Mouse (Mus musculus) heart, embryonic 10.5 days (tissue): Measurements from ENCODE around the gene Cct4. TPM values are rescaled to one million over a fixed set of nuclear protein-coding genes. Genes with fewer than 3 reads are reported as not detected.

ENCODE experiments used
- DNase-seq: peaks from one replicate; pipeline ENCODE4 v3.0.0-alpha.2; 2017; ENCODE audit warnings: low spot score
- H3K27ac ChIP-seq: fragments of 300-500 bp; sonication (generic); 2 replicates; pipeline ENCODE4 v1.5.1; 2016; ENCODE audit warnings: mild to moderate bottlenecking
- H3K27me3 ChIP-seq: fragments of 300-500 bp; sonication (generic); 2 replicates; pipeline ENCODE4 v1.6.1; 2016; ENCODE audit warnings: mild to moderate bottlenecking; ENCODE audit not compliant: poor library complexity, insufficient read depth, severe bottlenecking
- H3K36me3 ChIP-seq: fragments of 300-500 bp; sonication (generic); 2 replicates; pipeline ENCODE4 v1.6.1; 2016; ENCODE audit warnings: mild to moderate bottlenecking, moderate library complexity
- H3K4me1 ChIP-seq: fragments of 300-500 bp; sonication (generic); 2 replicates; pipeline ENCODE4 v1.6.1; 2016; ENCODE audit warnings: mild to moderate bottlenecking
- H3K4me3 ChIP-seq: fragments of 300-500 bp; sonication (generic); 2 replicates; pipeline ENCODE4 v1.5.1; 2016; ENCODE audit warnings: mild to moderate bottlenecking, moderate library complexity
- H3K9me3 ChIP-seq: fragments of 300-500 bp; sonication (generic); 2 replicates; pipeline ENCODE4 v1.6.1; 2016; ENCODE audit warnings: mild to moderate bottlenecking, moderate library complexity
- WGBS: fragments of 180-500 bp; shearing (Covaris S2); methylation state at CpG from one replicate; pipeline ENCODE4 v1.1.7; 2016; 5-methylcytosine and 5-hydroxymethylcytosine counted together
- polyA plus RNA-seq: library from polyadenylated mRNA; unstranded; fragments of >200 nt; fragmentation: Nextera tagmentation; extraction: Ambion mirVana; gene quantifications from 2 replicates; pipeline ENCODE4 v1.2.1, GENCODE M21; 2016

The Cct4 gene
- polyA plus RNA-seq, 1 experiment from 2014 or later = 340 TPM

GRCm38 (mm10) chr11:22989786-22990185 is 533 bp upstream of the Cct4 start:
- peak overlapping the region; percentile 99 for H3K27ac ChIP-seq
- no peaks in the 10 kb centered on the region for H3K27me3 ChIP-seq
- H3K4me1 ChIP-seq = peaks cover 10% of the 10 kb centered on the region
- H3K36me3 ChIP-seq = peaks cover 17% of the 10 kb centered on the region
- DNase-seq = no peak
- no peaks in the 10 kb centered on the region for H3K9me3 ChIP-seq
- WGBS = 48% methylated on average over 1 of the region's 1 CpGs
- H3K4me3 ChIP-seq = peak overlapping the region; percentile 98

- peak overlapping the region; percentile 98 for H3K4me3 ChIP-seq
- no peaks in the 10 kb centered on the region for H3K9me3 ChIP-seq
- peaks cover 10% of the 10 kb centered on the region for H3K4me1 ChIP-seq
- DNase-seq = no peak
- peak overlapping the region; percentile 99 for H3K27ac ChIP-seq
- 9% methylated on average over 14 of the region's 14 CpGs for WGBS
- H3K36me3 ChIP-seq = peaks cover 33% of the 10 kb centered on the region
- no peaks in the 10 kb centered on the region for H3K27me3 ChIP-seq
Measured at GRCm38 (mm10) chr11:22991218-22991835, 1.0 kb downstream of the Cct4 start.

GRCm38 (mm10) chr11:22994271-22994670 is 4.0 kb downstream of the Cct4 start:
- Histone ChIP-seq H3K27ac (no peak overlapping the region), H3K36me3 (peaks cover 62% of the 10 kb centered on the region), H3K4me1 (peaks cover 10% of the 10 kb centered on the region), H3K27me3 (no peaks in the 10 kb centered on the region), H3K4me3 (no peak overlapping the region), H3K9me3 (no peaks in the 10 kb centered on the region)
- no peak for DNase-seq
- WGBS = 91% methylated on average over 2 of the region's 2 CpGs

GRCm38 (mm10) chr11:22995461-22995860 is 5.1 kb downstream of the Cct4 start:
- Histone ChIP-seq H3K9me3 (no peaks in the 10 kb centered on the region), H3K27ac (no peak overlapping the region), H3K27me3 (no peaks in the 10 kb centered on the region), H3K4me1 (peaks cover 10% of the 10 kb centered on the region), H3K36me3 (peaks cover 74% of the 10 kb centered on the region), H3K4me3 (no peak overlapping the region)
- WGBS = 95% methylated on average over 4 of the region's 4 CpGs
- no peak for DNase-seq

- no peak for DNase-seq
- no peaks in the 10 kb centered on the region for H3K27me3 ChIP-seq
- 67% methylated on average over 1 of the region's 1 CpGs for WGBS
- no peaks in the 10 kb centered on the region for H3K4me1 ChIP-seq
- no peak overlapping the region for H3K4me3 ChIP-seq
- no peak overlapping the region for H3K27ac ChIP-seq
- H3K9me3 ChIP-seq = no peaks in the 10 kb centered on the region
- H3K36me3 ChIP-seq = peaks cover 99% of the 10 kb centered on the region
Measured at GRCm38 (mm10) chr11:22998308-22998707, 8.0 kb downstream of the Cct4 start.

- Histone ChIP-seq H3K27me3 (no peaks in the 10 kb centered on the region), H3K4me1 (0 out of 2 replicates have a peak, but pooled peaks cover 4% of the 10 kb centered on the region), H3K4me3 (no peak overlapping the region), H3K27ac (no peak overlapping the region), H3K9me3 (no peaks in the 10 kb centered on the region), H3K36me3 (peaks cover 50% of the 10 kb centered on the region)
- DNase-seq = no peak
- WGBS = 89% methylated on average over 1 of the region's 1 CpGs
Measured at GRCm38 (mm10) chr11:23005276-23005675, 15.0 kb downstream of the Cct4 start.

- WGBS = 8% methylated on average over 6 of the region's 6 CpGs
- DNase-seq = no peak
- H3K9me3 ChIP-seq = no peaks in the 10 kb centered on the region
Measured at GRCm38 (mm10) chr11:23007166-23007480, 16.8 kb downstream of the Cct4 start.

GRCm38 (mm10) chr11:23007481-23008180 is 17.3 kb downstream of the Cct4 start, which contains the start of gene Fam161a:
Fam161a (plus strand) TSS chr11:23007531.
- no peaks in the 10 kb centered on the region for H3K27me3 ChIP-seq
- peaks cover 27% of the 10 kb centered on the region for H3K36me3 ChIP-seq
- H3K27ac ChIP-seq = peak within 1 kb of the TSS; percentile 90
- H3K4me3 ChIP-seq = peak within 1 kb of the TSS; percentile 67
- H3K9me3 ChIP-seq = no peaks in the 10 kb centered on the region
- WGBS = under 1% methylated on average over 22 of the region's 22 CpGs
- H3K4me1 ChIP-seq = 0 out of 2 replicates have a peak, but pooled peaks cover 4% of the 10 kb centered on the region
- peak; percentile 90 for DNase-seq

More at GRCm38 (mm10) chr11:23007166-23007480, 16.8 kb downstream of the Cct4 start:
- Histone ChIP-seq H3K27ac (peak overlapping the region; percentile 90), H3K4me1 (0 out of 2 replicates have a peak, but pooled peaks cover 4% of the 10 kb centered on the region), H3K36me3 (peaks cover 32% of the 10 kb centered on the region), H3K4me3 (peak overlapping the region; percentile 67), H3K27me3 (no peaks in the 10 kb centered on the region)

GRCm38 (mm10) chr11:23008181-23008823 is 18.0 kb downstream of the Cct4 start:
- Histone ChIP-seq H3K36me3 (peaks cover 21% of the 10 kb centered on the region), H3K9me3 (no peaks in the 10 kb centered on the region), H3K27me3 (no peaks in the 10 kb centered on the region), H3K27ac (peak overlapping the region; percentile 90), H3K4me3 (peak overlapping the region; percentile 67), H3K4me1 (0 out of 2 replicates have a peak, but pooled peaks cover 4% of the 10 kb centered on the region)
- under 1% methylated on average over 40 of the region's 40 CpGs for WGBS
- peak; percentile 94 for DNase-seq

- H3K27ac ChIP-seq = peak overlapping the region; percentile 90; the same call in 1 of the 2 replicates
- H3K36me3 ChIP-seq = peaks cover 16% of the 10 kb centered on the region
- 0 out of 2 replicates have a peak, but pooled peaks cover 4% of the 10 kb centered on the region for H3K4me1 ChIP-seq
- no peak for DNase-seq
- H3K9me3 ChIP-seq = no peaks in the 10 kb centered on the region
- WGBS = 33% methylated on average over 4 of the region's 4 CpGs
- peak overlapping the region; percentile 67 for H3K4me3 ChIP-seq
- H3K27me3 ChIP-seq = no peaks in the 10 kb centered on the region
Measured at GRCm38 (mm10) chr11:23008824-23009200, 18.5 kb downstream of the Cct4 start.

GRCm38 (mm10) chr11:23013096-23013495 is 22.8 kb downstream of the Cct4 start:
- H3K4me1 ChIP-seq = no peaks in the 10 kb centered on the region
- 63% methylated on average over 1 of the region's 1 CpGs for WGBS
- DNase-seq = no peak
- no peaks in the 10 kb centered on the region for H3K36me3 ChIP-seq
- H3K27ac ChIP-seq = no peak overlapping the region
- no peak overlapping the region for H3K4me3 ChIP-seq
- H3K9me3 ChIP-seq = no peaks in the 10 kb centered on the region
- no peaks in the 10 kb centered on the region for H3K27me3 ChIP-seq

GRCm38 (mm10) chr11:23013580-23014294 is 23.4 kb downstream of the Cct4 start:
- WGBS = 78% methylated on average over 4 of the region's 4 CpGs
- Histone ChIP-seq H3K9me3 (no peaks in the 10 kb centered on the region), H3K27ac (no peak overlapping the region), H3K4me1 (no peaks in the 10 kb centered on the region), H3K36me3 (no peaks in the 10 kb centered on the region), H3K27me3 (no peaks in the 10 kb centered on the region), H3K4me3 (no peak overlapping the region)
- DNase-seq = no peak
